Mouse (Mus musculus) sigmoid colon, adult 10 weeks (tissue): ENCODE data around the gene Tpbg. TPM values are rescaled to one million over a fixed set of nuclear protein-coding genes. Genes with fewer than 3 reads are reported as not detected.

Experiments used
- polyA plus RNA-seq: library from polyadenylated mRNA; stranded (reverse); fragments of 350-450 nt; fragmentation: Illumina TruSeq; extraction: RNeasy Lipid Tissue Mini Kit (QIAGEN cat#74804); gene quantifications from one replicate; pipeline ENCODE4 v1.2.3, GENCODE M21; 2014; ENCODE audit warnings: low read depth, low replicate concordance

Gene Tpbg
- polyA plus RNA-seq = 3.3 TPM

DNA sequence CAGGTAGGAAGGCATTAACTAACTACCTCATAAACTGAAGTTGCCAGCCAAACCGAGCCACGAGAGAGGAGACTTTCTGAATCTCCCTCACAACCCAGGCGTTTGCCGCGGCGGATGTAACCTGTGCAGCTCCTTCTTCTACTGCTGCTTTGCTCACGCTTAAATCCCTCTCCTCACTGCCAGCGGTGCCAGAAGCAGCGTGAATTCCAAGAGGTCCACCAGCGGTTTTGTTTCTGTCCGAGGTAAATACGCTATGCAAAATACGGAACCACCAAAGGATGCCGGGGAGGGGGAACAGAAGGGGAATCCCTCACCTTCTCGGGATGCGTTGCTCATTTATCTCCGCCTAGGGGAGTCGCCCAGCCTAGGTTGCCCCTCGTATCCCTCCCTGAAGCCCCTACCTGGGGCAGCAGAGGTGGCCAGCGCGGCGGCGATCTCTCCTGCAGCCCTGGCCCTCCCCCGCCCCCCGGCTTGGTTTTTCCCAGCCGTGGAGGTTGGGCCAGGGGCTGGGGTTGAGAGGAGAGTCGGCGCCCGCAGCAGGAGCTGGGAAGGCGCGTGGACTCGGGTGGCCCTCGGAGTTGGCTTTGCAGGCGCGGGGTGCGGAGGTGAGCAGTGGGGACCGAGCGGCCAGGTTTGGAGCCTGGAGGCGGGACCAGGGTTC lies at the start of gene Tpbg:
TSS of gene Tpbg (plus strand) at position 30 of the 661 bp plus-strand sequence.

Other genes with a start within 250 kb of the Tpbg start
- gene Ibtk, start 93.0 kb upstream of the Tpbg start, polyA plus RNA-seq = 129 TPM